Mouse (Mus musculus) liver, embryonic 16.5 days (tissue): ENCODE data around the gene Mad1l1. TPM values are rescaled to one million over a fixed set of nuclear protein-coding genes. Genes with fewer than 3 reads are reported as not detected.
A peak's percentile ranks its signal among the peaks of the same experiment; 100 is the strongest.

Source experiments
- ATAC-seq: fragments of 200-750 bp; cut with Nextera tagmentation; 2 replicates; pipeline ENCODE4 v1.8.0; 2017; ENCODE audit warnings: low read depth, mild to moderate bottlenecking, moderate number of reproducible peaks, moderate library complexity
- H3K27ac ChIP-seq: fragments of 300-500 bp; sonication (generic); 2 replicates; pipeline ENCODE4 v1.5.1; 2014; ENCODE audit warnings: mild to moderate bottlenecking, low read length
- H3K27me3 ChIP-seq: fragments of 300-500 bp; sonication (generic); 2 replicates; pipeline ENCODE4 v1.6.1; 2014; ENCODE audit warnings: low read depth, low read length, mixed read lengths; ENCODE audit not compliant: control insufficient read depth, insufficient read depth
- H3K36me3 ChIP-seq: fragments of 300-500 bp; sonication (generic); 2 replicates; pipeline ENCODE4 v1.6.1; 2014; ENCODE audit warnings: mild to moderate bottlenecking; ENCODE audit not compliant: control insufficient read depth, insufficient read depth
- H3K4me1 ChIP-seq: fragments of 300-500 bp; sonication (generic); 2 replicates; pipeline ENCODE4 v1.6.1; 2014; ENCODE audit warnings: low read depth, low read length, mixed read lengths; ENCODE audit not compliant: control insufficient read depth
- H3K4me2 ChIP-seq: fragments of 300-500 bp; sonication (generic); 2 replicates; pipeline ENCODE4 v1.6.1; 2014; ENCODE audit warnings: low read depth, low read length, mixed read lengths
- H3K4me3 ChIP-seq: fragments of 300-500 bp; sonication (generic); 2 replicates; pipeline ENCODE4 v1.5.1; 2014; ENCODE audit warnings: low read depth, mild to moderate bottlenecking, low read length
- H3K9ac ChIP-seq: fragments of 300-500 bp; sonication (generic); 2 replicates; pipeline ENCODE4 v1.6.1; 2014; ENCODE audit warnings: low read depth, low read length
- H3K9me3 ChIP-seq: fragments of 300-500 bp; sonication (generic); replicated peaks from 2 replicates; pipeline ENCODE4 v1.6.1; 2016; ENCODE audit warnings: low read length; ENCODE audit not compliant: control insufficient read depth
- WGBS: fragments of 180-500 bp; shearing (Covaris S2); extraction: QIAGEN DNeasy Blood & Tissue Kit; methylation state at CpG from one replicate; pipeline ENCODE4 v1.1.7; 2014; ENCODE audit not compliant: insufficient replicate concordance; 5-methylcytosine and 5-hydroxymethylcytosine counted together
- polyA plus RNA-seq: library from polyadenylated mRNA; unstranded; fragments of >200 nt; fragmentation: Nextera tagmentation; extraction: Ambion mirVana; gene quantifications from 2 replicates; pipeline ENCODE4 v1.2.1, GENCODE M21; 2015

Mad1l1 gene
- polyA plus RNA-seq, 1 experiment from 2014 or later, result 19.3 TPM

DNA sequence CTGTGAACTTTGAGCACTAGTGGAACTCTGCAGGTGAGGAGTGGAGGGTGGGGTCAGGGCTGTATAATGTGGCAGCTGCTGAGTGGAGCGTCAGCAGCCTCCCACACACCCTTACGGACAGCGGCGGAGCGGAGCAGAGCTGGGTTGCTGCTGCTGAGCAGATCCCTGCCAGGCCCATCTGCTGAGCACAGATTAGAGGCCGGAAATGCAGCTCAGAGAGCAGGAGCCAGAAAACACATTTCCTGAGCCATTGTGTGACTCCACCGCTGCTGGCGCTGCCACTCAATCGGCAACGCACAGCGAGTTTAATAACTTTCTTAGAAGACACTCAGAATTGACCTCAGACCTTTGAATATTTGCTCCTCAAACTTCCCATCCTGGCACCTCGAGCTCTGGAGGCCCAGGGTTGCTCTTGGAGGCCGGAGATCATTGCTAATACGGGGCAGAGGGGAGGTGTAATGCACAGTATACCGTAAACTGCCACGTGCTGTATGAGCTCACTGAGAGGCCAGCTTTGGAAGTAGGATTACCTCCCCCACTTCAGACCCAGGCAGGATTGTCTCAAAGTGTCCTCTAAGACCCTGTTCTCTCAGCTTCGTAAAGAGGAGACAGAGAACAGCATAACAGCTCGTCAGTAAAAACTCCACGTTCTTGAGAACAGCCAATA, 112.5 kb downstream of the Mad1l1 start:
- H3K4me2 ChIP-seq, result peak overlapping the region; percentile 5; the same call in 1 of the 2 replicates
- H3K4me1 ChIP-seq, result peaks cover 33% of the 10 kb centered on the region
- no peaks in the 10 kb centered on the region for H3K9me3 ChIP-seq
- peak; percentile 93 for ATAC-seq
- H3K27me3 ChIP-seq, result no peaks in the 10 kb centered on the region
- 9% methylated on average over 19 of the region's 19 CpGs for WGBS
- no peak overlapping the region for H3K4me3 ChIP-seq
- no peak overlapping the region; the same call in 1 of the 2 replicates for H3K9ac ChIP-seq
- H3K36me3 ChIP-seq, result no peaks in the 10 kb centered on the region
- H3K27ac ChIP-seq, result peak overlapping the region; percentile 31

DNA sequence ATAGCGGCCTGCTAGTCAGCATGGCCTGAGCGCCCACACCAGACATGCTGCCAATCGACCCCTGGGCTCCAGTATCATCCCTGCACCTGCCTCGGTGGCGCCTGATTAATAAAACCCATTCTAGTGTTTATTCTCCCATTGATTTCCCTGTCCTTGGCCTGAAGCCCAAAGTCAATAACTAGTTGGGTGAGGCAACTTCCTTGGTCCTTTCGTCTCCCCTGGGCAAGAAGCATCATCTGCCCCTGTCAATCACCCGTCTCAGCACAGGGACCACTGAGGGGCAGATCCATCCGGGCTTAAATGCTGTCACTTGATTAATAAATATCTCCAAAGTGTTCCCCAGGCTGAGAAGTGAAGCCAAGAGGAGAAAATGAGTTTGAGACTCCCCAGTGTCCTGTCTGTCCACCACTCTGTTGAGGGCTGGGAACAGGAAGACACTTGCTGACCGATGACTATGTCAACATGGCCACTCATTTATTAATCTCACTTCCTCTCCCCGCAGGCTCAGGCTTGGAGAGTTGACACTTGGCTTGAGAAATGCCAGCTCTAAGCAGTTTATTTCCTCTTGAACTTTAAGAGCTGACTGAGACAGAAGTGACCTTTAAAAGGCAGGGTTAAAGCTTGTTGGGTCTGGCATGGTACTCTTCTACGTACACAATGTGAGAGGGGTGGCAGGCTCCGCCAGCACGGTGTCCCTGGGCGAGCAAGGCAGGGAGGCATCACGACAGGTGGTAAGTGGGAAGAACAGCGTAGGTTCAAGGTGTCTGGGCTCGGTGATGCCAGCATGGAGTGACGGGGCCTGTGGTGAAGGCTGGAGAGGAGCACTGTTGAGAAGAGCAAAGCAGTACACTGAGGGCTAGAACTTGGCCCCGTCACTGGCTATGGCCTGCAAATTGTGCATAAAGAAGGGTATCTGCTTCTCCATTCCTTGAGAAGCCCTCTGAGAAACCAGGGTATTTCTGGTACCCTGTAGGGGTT, 114.3 kb downstream of the Mad1l1 start:
- no peak for ATAC-seq
- H3K9me3 ChIP-seq, result no peaks in the 10 kb centered on the region
- peaks cover 33% of the 10 kb centered on the region for H3K4me1 ChIP-seq
- no peak overlapping the region for H3K27ac ChIP-seq
- H3K9ac ChIP-seq, result no peak overlapping the region
- H3K27me3 ChIP-seq, result no peaks in the 10 kb centered on the region
- H3K4me3 ChIP-seq, result no peak overlapping the region
- no peak overlapping the region for H3K4me2 ChIP-seq
- H3K36me3 ChIP-seq, result no peaks in the 10 kb centered on the region
- WGBS, result 70% methylated on average over 19 of the region's 19 CpGs

DNA sequence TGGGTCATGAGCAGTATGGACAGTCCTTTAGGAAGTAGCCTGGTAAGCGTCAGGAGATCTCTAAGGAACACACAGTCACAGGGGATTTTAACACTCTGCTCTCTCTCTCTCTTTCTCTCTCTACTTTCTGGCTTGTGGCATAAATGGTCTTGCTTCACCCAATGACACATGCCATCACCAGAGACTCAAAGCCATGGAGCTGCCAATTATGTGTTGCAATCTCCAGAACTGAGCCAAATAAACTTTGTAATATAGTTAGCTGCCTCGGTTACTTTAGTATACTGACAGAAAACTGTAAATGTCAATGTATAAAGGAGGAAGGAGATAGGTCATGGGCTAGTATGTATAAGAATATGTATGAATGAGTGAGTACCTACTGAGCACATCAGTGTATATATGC, 115.4 kb downstream of the Mad1l1 start:
- H3K9ac ChIP-seq, result no peak overlapping the region
- peaks cover 33% of the 10 kb centered on the region for H3K4me1 ChIP-seq
- H3K9me3 ChIP-seq, result no peaks in the 10 kb centered on the region
- H3K4me2 ChIP-seq, result no peak overlapping the region
- no peak overlapping the region for H3K27ac ChIP-seq
- no peak for ATAC-seq
- no peaks in the 10 kb centered on the region for H3K27me3 ChIP-seq
- H3K36me3 ChIP-seq, result no peaks in the 10 kb centered on the region
- 69% methylated on average over 2 of the region's 2 CpGs for WGBS
- no peak overlapping the region for H3K4me3 ChIP-seq

DNA sequence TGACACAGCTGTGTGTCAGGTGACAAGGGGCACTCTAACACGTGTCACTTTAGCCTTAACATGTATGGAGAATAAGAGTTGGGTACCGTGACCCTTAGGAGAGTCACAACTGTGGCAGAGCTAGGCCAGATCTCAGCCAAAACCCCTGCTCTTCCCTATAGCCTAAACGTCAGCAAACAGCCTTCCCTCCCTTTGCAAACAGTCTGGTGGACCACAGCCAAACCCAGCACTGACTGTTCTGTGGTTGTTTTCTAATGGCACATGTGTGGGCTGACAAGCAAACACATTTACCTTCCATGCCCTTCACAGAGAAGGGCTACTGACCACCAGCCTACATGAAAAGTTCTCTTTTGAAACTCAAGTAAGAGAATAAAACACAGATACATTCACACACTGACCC, 116.9 kb downstream of the Mad1l1 start:
- Histone ChIP-seq H3K9me3 (no peaks in the 10 kb centered on the region), H3K4me1 (peaks cover 30% of the 10 kb centered on the region), H3K9ac (no peak overlapping the region), H3K36me3 (no peaks in the 10 kb centered on the region), H3K4me2 (no peak overlapping the region), H3K27ac (0 out of 2 replicates have a peak overlapping the region, but pooled peaks have one; percentile 48), H3K4me3 (no peak overlapping the region), H3K27me3 (no peaks in the 10 kb centered on the region)
- ATAC-seq, result peak; percentile 17; the same call in 1 of the 2 replicates
- 55% methylated on average over 3 of the region's 3 CpGs for WGBS

DNA sequence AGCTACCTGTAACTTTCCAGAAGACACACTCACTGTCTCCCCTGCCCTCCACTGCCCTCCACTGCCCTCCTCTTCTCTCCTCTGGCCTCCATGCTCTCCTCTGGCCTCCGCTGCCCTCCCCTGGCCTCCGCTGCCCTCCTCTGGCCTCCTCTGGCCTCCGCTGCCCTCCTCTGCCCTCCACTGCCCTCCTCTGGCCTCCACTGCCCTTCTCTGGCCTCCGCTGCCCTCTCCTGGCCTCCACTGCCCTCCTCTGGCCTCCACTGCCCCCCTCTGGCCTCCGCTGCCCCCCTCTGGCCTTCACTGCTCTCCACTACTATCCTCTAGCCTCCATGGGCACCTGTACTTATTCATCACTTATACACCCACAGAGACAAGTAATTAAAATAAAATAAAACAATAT, 117.3 kb downstream of the Mad1l1 start:
- Histone ChIP-seq H3K9ac (no peak overlapping the region), H3K36me3 (no peaks in the 10 kb centered on the region), H3K27me3 (no peaks in the 10 kb centered on the region), H3K4me1 (peaks cover 26% of the 10 kb centered on the region), H3K27ac (0 out of 2 replicates have a peak overlapping the region, but pooled peaks have one; percentile 48), H3K4me3 (no peak overlapping the region), H3K9me3 (no peaks in the 10 kb centered on the region), H3K4me2 (no peak overlapping the region)
- ATAC-seq, result no peak
- WGBS, result 85% methylated on average over 5 of the region's 5 CpGs

DNA sequence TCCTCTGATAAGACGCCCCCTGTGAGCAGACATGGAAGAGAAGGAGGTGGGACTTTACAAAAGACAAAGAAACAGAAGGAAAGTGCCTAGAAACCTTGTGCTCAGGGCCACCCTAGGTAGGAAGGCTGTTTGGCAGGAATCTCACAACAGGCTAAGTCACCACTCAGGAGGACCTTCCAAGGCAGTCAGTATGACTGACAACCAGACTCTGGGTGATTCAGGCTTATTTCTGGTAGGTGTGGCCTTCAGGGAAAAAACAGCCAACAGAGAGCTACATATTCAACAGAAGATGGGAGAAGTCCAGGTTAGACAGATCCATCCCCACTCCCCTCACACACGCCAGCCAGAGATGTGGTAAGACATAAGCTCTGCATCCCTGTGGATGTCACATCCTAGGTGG, 118.9 kb downstream of the Mad1l1 start:
- H3K9ac ChIP-seq, result no peak overlapping the region
- H3K4me3 ChIP-seq, result no peak overlapping the region
- H3K4me2 ChIP-seq, result no peak overlapping the region
- no peak for ATAC-seq
- no peak overlapping the region for H3K27ac ChIP-seq
- WGBS, result 64% methylated on average over 2 of the region's 2 CpGs
- H3K36me3 ChIP-seq, result no peaks in the 10 kb centered on the region
- H3K9me3 ChIP-seq, result no peaks in the 10 kb centered on the region
- no peaks in the 10 kb centered on the region for H3K27me3 ChIP-seq
- peaks cover 12% of the 10 kb centered on the region for H3K4me1 ChIP-seq

DNA sequence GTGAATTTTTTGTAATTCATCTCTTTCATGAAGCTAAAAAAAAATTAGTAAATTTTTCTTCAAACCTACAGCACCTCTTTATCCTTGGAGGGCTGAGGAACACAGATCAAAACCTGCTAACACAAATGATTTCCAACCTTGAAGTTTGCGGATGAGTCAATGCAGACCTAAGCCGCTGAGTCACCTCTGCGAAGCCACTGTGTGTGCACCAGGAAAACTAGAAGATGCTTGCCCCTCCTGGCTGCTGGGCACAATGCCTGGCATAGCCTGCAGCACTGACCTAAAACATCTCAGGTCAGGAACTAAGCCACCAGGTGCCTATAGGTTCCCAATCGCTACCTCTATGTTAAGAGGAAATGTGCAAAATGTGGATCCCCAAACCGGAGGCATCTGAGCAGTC, 119.8 kb downstream of the Mad1l1 start:
- H3K27me3 ChIP-seq, result no peaks in the 10 kb centered on the region
- no peak overlapping the region for H3K4me2 ChIP-seq
- H3K36me3 ChIP-seq, result no peaks in the 10 kb centered on the region
- H3K9me3 ChIP-seq, result no peaks in the 10 kb centered on the region
- 87% methylated on average over 5 of the region's 5 CpGs for WGBS
- ATAC-seq, result no peak
- H3K9ac ChIP-seq, result no peak overlapping the region
- H3K4me1 ChIP-seq, result peaks cover 4% of the 10 kb centered on the region
- no peak overlapping the region for H3K4me3 ChIP-seq
- no peak overlapping the region for H3K27ac ChIP-seq

DNA sequence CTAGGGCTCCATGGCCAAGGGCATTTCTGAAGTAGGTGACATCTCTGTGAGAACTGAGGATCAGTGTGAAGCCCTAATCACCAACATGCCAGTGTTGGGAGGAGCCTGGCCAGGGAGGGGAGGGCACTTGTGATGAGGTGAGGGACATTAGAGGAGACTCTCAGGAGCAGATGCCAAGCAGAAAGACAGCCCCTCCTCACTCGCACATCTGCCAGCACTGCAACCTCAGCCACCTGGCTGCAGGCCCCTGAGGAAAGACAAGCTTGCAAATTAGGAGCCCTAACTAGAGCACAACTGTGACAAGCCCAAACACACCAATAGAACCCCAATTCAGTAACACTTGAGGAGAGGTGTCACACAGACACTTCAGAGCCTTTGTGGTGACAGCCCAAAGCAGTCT, 120.2 kb downstream of the Mad1l1 start:
- Histone ChIP-seq H3K4me1 (no peaks in the 10 kb centered on the region; the same call in 1 of the 2 replicates), H3K27me3 (no peaks in the 10 kb centered on the region), H3K4me3 (no peak overlapping the region), H3K9ac (no peak overlapping the region), H3K9me3 (no peaks in the 10 kb centered on the region), H3K36me3 (no peaks in the 10 kb centered on the region), H3K4me2 (no peak overlapping the region), H3K27ac (no peak overlapping the region)
- WGBS, result 50% methylated on average over 1 of the region's 1 CpGs
- ATAC-seq, result no peak

DNA sequence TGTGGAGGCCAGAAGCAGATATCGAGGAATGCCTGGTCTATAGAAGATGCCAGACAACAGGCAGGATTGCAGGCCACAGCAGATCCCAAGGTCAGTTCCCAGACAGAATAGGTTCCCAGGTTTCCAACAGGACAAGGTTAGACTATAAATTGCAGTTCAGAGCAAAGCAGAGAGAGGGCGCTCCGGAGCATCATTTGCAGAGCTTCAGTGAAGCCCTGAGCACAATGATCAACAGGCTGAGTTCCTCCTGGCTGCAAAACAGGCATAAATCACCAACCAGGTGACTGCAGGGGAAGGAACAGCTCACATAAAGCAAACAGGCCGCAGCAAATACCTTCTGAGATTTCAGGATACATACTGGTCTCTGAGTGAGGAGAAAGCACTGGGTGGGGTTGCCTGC, 123.6 kb downstream of the Mad1l1 start:
- ATAC-seq, result no peak
- Histone ChIP-seq H3K27me3 (no peaks in the 10 kb centered on the region), H3K9me3 (no peaks in the 10 kb centered on the region), H3K4me1 (no peaks in the 10 kb centered on the region), H3K9ac (no peak overlapping the region), H3K36me3 (no peaks in the 10 kb centered on the region; the same call in 1 of the 2 replicates), H3K27ac (no peak overlapping the region), H3K4me2 (no peak overlapping the region), H3K4me3 (no peak overlapping the region)
- 17% methylated on average over 4 of the region's 4 CpGs for WGBS
